In genomic region chr1:154728682-154729081, GRCm38 (mm10) we compare ENCODE assay signal across 25 mouse cellular contexts.
"Had no signal": no experiment of that assay in that cellular context is flagged by ENCODE, and none has a peak within 500 bp of the region (broad histone marks: within the 10 kb centered on the region; RNA-seq: fewer than 3 reads in every experiment).

No protein-coding gene starts in this region.

- H3K4me3 ChIP-seq: heart, embryonic 13.5 days; heart, embryonic 15.5 days; hindbrain, embryonic 12.5 days; intestine, embryonic 15.5 days; left cerebral cortex, adult 2 months; limb, embryonic 10.5 days; limb, embryonic 12.5 days; liver, embryonic 13.5 days; liver, embryonic 15.5 days had no signal

- ATAC-seq: hindbrain, embryonic 16.5 days; inflammation-experienced regulatory T-cells, adult 6 months; intestine, embryonic 15.5 days; intestine, postnatal 0 days had no signal

- H3K27ac ChIP-seq: heart, embryonic 13.5 days; heart, embryonic 15.5 days; hindbrain, embryonic 12.5 days; hindbrain, embryonic 14.5 days; intestine, embryonic 15.5 days; left cerebral cortex, adult 2 months; limb, embryonic 10.5 days; limb, embryonic 12.5 days; liver, embryonic 13.5 days; liver, embryonic 15.5 days had no signal

- H3K36me3 ChIP-seq: heart, embryonic 13.5 days; heart, embryonic 15.5 days; hindbrain, embryonic 12.5 days; intestine, embryonic 15.5 days; limb, embryonic 10.5 days; limb, embryonic 12.5 days; liver, embryonic 13.5 days; liver, embryonic 15.5 days had no signal

- H3K4me1 ChIP-seq: liver, embryonic 13.5 days; liver, embryonic 15.5 days had no signal

- DNase-seq: gastrocnemius, postnatal 14 days; gastrocnemius, postnatal 36 days; heart, adult 18-20 months; heart, postnatal 14 days; heart, postnatal 36 days; kidney, adult 18-20 months; kidney, adult 8-10 months; kidney, postnatal 10 days; kidney, postnatal 25 days; kidney, postnatal 4 days; layer of hippocampus, adult 9-11 months; liver; liver, embryonic 13.5 days had no signal

- H3K9me3 ChIP-seq: heart, embryonic 13.5 days; heart, embryonic 15.5 days; hindbrain, embryonic 12.5 days; intestine, embryonic 15.5 days; limb, embryonic 10.5 days; limb, embryonic 12.5 days; liver, embryonic 13.5 days; liver, embryonic 15.5 days had no signal
